Mouse (Mus musculus): ENCODE measurements around the gene Dusp22.

- no peak for TF ChIP-seq CTCF (IDR thresholded peaks at IDR 0.05; ENCODE audit: control insufficient read depth, insufficient read depth, low read length)
- TF ChIP-seq POLR2A (IDR thresholded peaks at IDR 0.05; ENCODE audit: borderline replicate concordance, control insufficient read depth, low read depth, low read length) = no peak
Measured at GRCm38 (mm10) chr13:30656909-30657308, 2.9 kb upstream of the Dusp22 start.

Measured in bone marrow, adult 2 months (tissue).